Mouse (Mus musculus) right cerebral cortex, postnatal 4 days (tissue): ENCODE results near the gene Arid1b.

Source experiments
- DNase-seq: peaks from one replicate; pipeline ENCODE4 v3.0.0-alpha.2; 2022

Gene Arid1b

GRCm38 (mm10) chr17:5218955-5219557, 224.9 kb downstream of the Arid1b start:
- DNase-seq = no peak

- no peak for DNase-seq
These were observed 226.9 kb downstream of the Arid1b start for GRCm38 (mm10) chr17:5221041-5221440.

- no peak for DNase-seq
These were observed 227.4 kb downstream of the Arid1b start for GRCm38 (mm10) chr17:5221558-5221957.

- DNase-seq = no peak
These were observed 228.7 kb downstream of the Arid1b start for GRCm38 (mm10) chr17:5222827-5223226.

- DNase-seq = no peak
These were observed 230.8 kb downstream of the Arid1b start for GRCm38 (mm10) chr17:5224932-5225331.

GRCm38 (mm10) chr17:5227136-5227535, 233.0 kb downstream of the Arid1b start:
- no peak for DNase-seq

- no peak for DNase-seq
These were observed 234.0 kb downstream of the Arid1b start for GRCm38 (mm10) chr17:5227950-5228615.

- no peak for DNase-seq
These were observed 234.6 kb downstream of the Arid1b start for GRCm38 (mm10) chr17:5228616-5229250.

- no peak for DNase-seq
These were observed 235.9 kb downstream of the Arid1b start for GRCm38 (mm10) chr17:5230063-5230462.

GRCm38 (mm10) chr17:5232180-5232579, 238.0 kb downstream of the Arid1b start:
- no peak for DNase-seq

GRCm38 (mm10) chr17:5233991-5234390, 239.9 kb downstream of the Arid1b start:
- no peak for DNase-seq

GRCm38 (mm10) chr17:5235057-5235456, 240.9 kb downstream of the Arid1b start:
- DNase-seq = no peak

GRCm38 (mm10) chr17:5237765-5238164, 243.6 kb downstream of the Arid1b start:
- no peak for DNase-seq

GRCm38 (mm10) chr17:5238387-5239245, 244.5 kb downstream of the Arid1b start:
- no peak for DNase-seq

GRCm38 (mm10) chr17:5244526-5244925, 250.4 kb downstream of the Arid1b start:
- DNase-seq = no peak

- DNase-seq = no peak
These were observed 252.6 kb downstream of the Arid1b start for GRCm38 (mm10) chr17:5246688-5247087.

- DNase-seq = no peak
These were observed 253.1 kb downstream of the Arid1b start for GRCm38 (mm10) chr17:5247247-5247646.

GRCm38 (mm10) chr17:5247737-5248136, 253.6 kb downstream of the Arid1b start:
- DNase-seq = no peak

GRCm38 (mm10) chr17:5248957-5249656, 255.0 kb downstream of the Arid1b start:
- peak; percentile 51 for DNase-seq

GRCm38 (mm10) chr17:5249681-5250180, 255.6 kb downstream of the Arid1b start:
- DNase-seq = no peak

GRCm38 (mm10) chr17:5252436-5252835, 258.3 kb downstream of the Arid1b start:
- peak; percentile 74 for DNase-seq
